Mouse (Mus musculus) right cerebral cortex, postnatal 25 days (tissue): ENCODE results near the gene Zfp946.

Source experiments
- DNase-seq: peaks from one replicate; pipeline ENCODE4 v3.0.0; 2022

The Zfp946 gene

DNA sequence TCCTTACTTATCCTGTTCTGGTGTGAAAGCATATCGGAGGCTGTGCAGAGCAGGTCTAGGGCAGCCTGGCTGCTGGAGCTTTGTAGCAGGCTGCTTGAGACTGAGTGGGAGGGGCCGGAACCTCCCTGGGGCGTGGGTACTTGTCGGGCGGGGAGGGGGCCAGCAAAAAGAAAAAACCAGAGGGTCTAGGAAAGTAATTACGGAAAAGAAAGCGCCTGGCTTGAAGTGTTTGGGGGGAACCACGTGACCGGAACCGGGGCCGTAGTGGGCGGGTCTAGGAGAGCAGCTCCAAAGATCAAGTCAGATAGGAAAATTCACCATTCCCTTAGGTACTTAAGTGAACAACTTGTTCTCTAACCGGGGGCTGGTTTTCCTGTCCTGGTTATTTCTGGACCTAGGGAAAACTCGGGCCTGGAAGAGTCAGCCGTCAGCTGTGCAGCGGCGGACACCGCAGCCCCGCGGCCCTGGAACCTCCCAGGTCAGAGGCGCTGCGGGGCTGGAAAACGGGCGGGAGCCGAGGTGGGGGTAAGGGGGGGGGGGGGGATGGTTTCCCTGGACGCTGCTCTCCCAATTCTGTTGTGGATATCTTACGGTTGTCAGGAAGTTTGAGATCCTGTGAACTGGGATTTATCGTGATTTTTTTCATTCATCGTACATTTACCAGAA lies at the start of gene Zfp946:
Gene Zfp946 (plus strand): TSS at position 271 of the 666 bp plus-strand sequence.
- peak; percentile 61 for DNase-seq

DNA sequence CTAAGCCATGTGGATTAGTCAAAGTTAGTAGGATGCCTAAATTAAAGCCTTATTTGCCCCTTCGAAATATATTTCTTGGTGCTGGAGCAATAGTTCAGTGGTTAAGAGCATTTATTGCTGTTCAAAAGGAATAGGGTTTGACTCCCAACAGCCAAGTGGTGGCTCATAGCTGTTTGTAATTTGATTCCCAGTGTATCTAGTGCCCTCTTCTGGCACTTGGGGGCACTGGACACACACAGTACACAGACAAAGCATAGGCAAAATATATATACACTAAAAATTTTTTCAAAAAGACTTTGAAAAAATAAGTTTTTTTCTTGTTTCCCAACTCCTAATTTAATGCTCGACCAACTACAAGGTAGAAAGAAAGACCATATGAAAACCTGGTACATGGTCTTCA lies 13.3 kb upstream of the Zfp946 start:
- no peak for DNase-seq

DNA sequence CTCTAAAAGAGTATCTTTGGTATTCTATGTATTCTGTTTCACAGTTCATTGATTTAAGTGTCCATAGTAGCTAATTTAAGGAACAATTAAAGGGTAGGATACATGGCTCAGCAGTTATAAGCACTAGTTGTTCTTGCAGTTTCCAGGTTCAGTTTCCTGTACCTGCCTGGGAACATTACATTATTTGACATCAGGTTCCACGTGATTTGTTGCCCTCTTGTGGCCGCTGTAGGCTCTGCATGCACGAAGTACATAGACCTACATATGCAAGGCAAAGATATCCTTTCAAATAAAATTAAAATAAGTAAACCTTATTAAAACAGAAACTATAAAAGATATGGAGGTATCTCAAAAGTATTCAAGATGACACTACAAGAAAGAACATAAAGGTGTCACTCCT lies 6.5 kb upstream of the Zfp946 start:
- DNase-seq, result no peak

DNA sequence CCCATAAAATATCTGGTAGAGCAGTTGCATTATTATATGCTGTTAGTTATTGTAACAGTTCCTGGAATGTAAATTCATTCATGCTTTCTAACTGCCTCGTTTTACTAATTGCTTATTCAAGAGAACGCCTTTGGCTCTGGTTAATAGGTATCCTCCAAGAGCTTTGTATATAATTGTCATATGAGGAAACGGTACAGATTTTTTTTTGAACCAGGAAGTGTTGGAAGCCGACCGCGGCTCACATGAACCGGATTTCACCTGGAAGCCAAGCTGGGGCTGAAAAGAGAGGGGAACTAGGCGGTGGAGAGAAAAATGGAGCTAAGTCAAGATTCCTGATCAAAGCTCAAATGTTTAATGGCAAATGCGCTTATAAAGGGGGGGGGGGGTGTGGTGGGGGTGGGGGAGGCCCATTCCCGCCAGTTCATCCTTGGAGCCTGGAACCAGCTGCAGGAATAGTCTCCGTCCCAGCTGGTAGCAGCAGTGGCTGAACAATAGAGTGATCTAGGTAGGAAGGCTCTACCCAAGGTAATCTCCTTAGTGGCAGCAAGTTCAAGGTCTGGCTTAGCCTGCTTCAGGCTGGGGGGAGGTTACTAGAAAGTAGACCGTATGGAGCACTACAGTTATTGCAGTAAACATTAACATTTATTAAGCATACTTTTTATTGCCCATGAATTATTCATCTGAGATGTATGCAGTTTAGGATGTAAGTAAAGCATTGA lies 773 bp downstream of the Zfp946 start:
- DNase-seq, result no peak

DNA sequence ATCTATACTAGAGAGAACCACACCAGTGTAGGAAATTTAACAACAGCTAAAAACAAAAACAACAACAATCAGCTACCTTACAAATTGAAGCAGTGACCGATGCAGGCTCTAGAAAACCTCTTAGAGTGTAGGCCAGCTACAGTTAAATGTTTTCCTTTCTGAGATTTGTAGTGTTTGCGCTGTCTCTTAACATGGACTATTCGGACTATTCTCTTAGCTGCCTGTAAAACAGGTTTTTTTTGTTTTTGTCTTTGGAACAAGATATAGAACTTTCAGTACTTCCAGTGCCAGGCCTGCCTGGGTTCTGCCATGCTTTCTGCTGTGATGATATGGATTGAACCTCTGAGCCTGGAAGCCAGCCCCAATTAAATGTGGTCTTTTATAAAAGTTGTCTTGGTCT lies 23.7 kb downstream of the Zfp946 start:
- no peak for DNase-seq

DNA sequence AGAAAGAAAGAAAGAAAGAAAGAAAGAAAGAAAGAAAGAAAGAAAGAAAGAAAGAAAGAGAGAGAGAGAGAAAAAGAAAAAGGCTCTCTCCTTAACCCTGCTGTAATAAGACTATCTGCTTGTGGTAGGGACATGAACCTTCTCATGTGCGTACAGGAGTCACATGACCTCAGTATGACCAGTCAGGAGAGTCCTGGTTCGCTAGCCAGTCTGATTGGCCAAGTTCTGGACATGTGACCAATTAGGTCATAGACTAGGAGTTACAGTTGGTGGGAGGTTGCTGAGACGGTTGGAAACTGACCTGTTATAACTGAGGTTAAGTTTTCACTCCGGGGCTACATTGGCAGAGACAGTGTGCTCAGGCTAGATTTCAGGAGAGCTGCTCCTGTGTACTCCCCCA lies 73.1 kb downstream of the Zfp946 start:
- DNase-seq, result no peak
